Mouse (Mus musculus): Measurements from ENCODE around the gene Kif16b. TPM values are rescaled to one million over a fixed set of nuclear protein-coding genes. Genes with fewer than 3 reads are reported as not detected.

The Kif16b gene
- total RNA-seq, 2 experiments from 2014 or later: 7.9 to 9.4 TPM

DNA sequence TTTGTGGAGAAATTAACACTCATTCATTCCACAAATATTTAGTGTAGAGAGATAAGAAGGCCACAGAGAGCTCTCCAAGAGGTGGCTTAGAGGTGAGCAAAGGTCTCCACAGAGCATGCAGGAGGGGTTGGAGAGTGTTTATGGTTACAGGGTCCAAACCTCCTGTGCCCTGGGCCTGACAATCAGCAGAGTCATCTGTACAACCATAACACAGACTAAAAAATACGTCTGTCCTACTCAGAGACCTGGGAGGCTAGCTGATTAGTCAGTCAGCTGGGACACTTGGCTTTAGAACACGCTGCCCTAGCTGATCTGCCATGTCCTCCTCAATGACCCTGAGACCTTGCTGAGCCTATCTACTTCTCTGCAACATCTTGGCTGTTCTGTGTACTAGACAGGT, 24.7 kb downstream of the Kif16b start:
- no peak for DNase-seq (ENCODE audit: extremely low spot score in 1 of 2, low spot score in 1 of 2)

GRCm38 (mm10) chr2:142875936-142876335, 25.4 kb downstream of the Kif16b start:
- no peak for DNase-seq (ENCODE audit: extremely low spot score in 1 of 2, low spot score in 1 of 2)

DNA sequence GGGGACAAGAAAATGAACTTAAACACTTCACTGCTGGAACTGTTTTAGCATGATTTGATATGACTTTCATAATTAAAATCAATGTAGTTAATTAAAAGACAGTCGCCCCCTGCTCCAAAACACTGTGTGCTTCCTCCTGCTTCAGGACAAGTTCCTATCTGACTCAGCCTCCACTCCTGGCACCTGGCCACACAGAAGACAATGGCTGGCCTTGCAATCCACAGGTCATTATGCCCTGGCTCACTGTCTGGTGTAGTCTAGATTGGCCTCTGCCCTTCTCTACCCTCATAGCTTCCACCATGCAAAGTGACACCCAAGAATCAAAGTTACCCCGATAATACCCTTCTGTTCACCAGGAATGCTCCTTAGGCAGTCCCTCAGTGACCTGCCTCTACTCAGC, 26.8 kb downstream of the Kif16b start:
- DNase-seq (ENCODE audit: extremely low spot score in 1 of 2, low spot score in 1 of 2): no peak

- no peak for DNase-seq (ENCODE audit: extremely low spot score in 1 of 2, low spot score in 1 of 2)
Measured at GRCm38 (mm10) chr2:142870055-142870454, 31.3 kb downstream of the Kif16b start.

GRCm38 (mm10) chr2:142867481-142867880, 33.9 kb downstream of the Kif16b start:
- DNase-seq (ENCODE audit: extremely low spot score in 1 of 2, low spot score in 1 of 2): no peak

DNA sequence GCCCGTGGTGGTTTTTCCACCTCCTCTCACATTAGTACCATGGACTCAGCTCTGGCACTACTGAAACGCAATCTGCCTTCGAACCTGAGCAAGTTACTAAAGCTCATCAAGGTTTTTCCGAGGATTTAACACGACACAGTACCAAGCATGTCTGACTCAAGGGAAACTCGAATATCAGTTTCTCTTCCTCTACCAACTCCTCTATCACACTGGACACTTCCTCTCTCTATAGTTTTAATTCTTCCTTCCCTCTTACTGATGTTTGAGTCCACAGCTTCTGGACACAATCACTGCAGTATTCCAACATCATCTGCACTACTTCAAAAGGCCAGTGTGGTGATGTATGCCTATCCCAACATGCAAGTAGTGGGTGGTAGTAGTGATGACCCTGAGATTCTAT, 40.3 kb downstream of the Kif16b start:
- no peak for DNase-seq (ENCODE audit: extremely low spot score in 1 of 2, low spot score in 1 of 2)

GRCm38 (mm10) chr2:142859452-142859851, 41.9 kb downstream of the Kif16b start:
- peak; percentile 11 to 51 for DNase-seq (ENCODE audit: extremely low spot score in 1 of 2, low spot score in 1 of 2)

DNA sequence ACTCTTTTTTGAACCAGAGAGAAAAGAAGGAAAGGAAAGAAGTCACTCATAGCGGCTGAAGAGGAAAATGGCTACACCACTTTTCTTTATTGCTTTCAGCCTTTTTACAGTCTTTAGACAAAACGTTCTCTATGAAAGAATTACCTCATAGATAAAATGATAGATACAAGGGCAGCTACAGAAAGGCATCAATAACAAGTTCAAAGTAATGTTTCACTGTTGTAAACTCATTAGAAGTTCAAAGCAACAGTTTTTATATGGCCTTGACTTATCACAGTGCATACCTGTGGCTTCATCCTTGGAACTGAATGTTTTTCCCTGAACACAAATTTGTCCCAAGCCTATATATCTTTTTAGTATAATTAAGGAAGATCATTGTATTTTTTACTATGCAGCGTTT, 62.6 kb downstream of the Kif16b start:
- no peak for DNase-seq (ENCODE audit: extremely low spot score in 1 of 2, low spot score in 1 of 2)

- no peak for DNase-seq (ENCODE audit: extremely low spot score in 1 of 2, low spot score in 1 of 2)
Measured at GRCm38 (mm10) chr2:142838118-142838517, 63.2 kb downstream of the Kif16b start.

DNA sequence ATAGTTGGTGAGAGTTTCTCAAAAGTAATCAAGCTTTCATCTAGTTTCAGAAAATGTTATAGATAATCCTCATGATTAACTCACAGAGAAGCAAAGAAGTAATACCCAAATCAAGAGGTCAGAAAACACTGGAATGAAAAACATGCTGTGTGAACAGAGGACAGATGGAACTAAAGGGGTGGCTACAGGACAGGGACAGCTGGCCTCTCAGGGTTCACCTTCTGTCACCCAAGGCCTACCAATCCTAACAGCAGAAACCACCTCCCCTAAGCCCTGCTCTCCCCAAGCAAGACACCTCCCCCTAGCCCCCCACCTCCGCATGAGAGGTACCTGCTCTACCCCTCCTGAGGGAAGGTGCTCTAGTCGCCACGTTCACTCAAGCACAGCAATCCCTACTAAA, 66.6 kb downstream of the Kif16b start:
- DNase-seq (ENCODE audit: extremely low spot score in 1 of 2, low spot score in 1 of 2): no peak

DNA sequence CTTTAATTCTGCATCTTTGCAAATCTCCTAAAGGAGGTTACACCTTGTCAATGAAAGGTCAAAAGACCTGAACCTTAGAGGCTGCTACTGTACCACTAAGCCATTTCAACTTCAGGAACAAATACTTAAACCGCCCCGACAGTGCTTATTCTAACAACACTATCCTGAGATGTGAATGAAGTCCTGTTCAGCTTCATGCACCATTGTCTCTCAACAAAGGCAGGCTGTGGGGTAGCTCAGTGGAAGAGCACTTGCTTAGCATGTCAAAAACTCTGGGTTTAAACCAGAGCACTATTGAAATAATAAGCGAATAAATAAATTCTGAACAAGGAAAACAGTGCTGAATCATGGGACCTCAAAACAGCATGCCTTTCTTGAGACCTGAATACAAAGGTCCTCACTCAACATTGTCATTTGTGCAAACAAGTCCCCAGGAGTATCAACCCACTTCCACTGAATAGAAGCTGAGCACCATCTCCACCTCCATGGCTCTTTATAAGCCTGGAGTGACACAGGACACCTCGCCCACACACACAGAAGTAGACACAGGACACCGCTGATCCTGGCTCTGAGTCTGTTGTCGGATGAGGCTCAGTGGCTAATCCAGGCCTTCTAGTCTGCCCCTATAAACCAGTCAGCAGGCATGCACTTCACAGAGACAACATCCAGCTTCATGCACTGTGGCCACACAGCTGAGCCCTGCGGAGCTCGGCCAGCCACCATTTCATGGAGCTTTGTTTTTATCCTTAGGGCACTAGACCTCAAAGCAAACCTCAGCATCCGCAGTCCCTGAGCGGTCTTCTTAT, 68.5 kb downstream of the Kif16b start:
- DNase-seq (ENCODE audit: extremely low spot score in 1 of 2, low spot score in 1 of 2): no peak

DNA sequence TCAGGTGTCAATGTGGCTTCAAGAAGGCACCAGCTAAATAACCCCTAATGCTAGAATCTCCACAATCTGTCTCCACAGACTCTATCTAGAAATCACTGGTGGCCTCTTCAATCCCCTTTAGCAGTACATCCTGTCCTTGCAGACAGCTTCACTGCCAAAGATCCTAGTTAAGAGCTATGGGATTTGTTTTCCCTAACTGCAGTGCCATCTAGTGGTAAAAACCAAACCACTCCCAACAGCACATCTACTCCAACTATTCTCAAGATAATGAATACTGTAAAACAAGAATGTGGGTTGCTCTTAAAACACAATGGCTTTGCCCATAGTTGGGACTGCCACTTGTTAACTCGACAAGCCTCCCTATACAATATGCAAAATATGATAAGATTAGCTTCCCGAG, 88.3 kb downstream of the Kif16b start:
- peak in 1 of 2 experiments; percentile 15 for DNase-seq (ENCODE audit: extremely low spot score in 1 of 2, low spot score in 1 of 2)

DNA sequence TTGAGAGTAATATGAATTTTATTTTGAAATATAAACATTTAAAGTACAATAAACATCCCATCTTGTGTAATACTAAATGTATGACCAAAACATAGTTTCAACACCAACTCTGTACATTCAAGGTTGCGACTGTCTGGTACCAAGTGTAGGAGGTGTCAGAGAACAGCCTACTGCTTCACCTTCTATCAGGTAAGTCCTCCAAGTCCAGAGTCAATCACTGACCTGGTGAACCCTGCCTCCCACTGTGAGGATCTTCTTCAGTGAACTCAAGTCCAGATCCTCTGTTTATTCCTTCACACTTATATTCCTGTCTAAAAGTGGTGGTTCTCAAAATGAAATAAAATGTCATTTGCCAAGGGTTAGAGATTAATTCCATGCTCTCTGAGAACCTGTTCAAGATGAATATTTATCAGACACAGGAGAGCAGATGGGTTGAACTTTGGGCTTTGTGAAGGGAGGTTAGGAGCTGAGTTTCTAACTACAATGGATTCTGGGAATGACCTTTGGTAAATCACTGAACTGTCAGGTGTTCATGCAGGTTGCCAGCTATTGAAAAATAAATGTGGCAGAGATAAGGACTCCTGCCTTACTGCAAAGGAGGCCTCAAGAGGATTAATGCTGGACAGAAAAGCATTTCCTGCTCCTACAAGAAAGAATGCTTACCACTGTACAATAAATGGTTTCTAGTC, 97.4 kb downstream of the Kif16b start:
- DNase-seq (ENCODE audit: extremely low spot score in 1 of 2, low spot score in 1 of 2): no peak

GRCm38 (mm10) chr2:142797310-142797709, 104.0 kb downstream of the Kif16b start:
- DNase-seq (ENCODE audit: extremely low spot score in 1 of 2, low spot score in 1 of 2): no peak

- no peak for DNase-seq (ENCODE audit: extremely low spot score in 1 of 2, low spot score in 1 of 2)
Measured at GRCm38 (mm10) chr2:142775358-142775757, 126.0 kb downstream of the Kif16b start.

DNA sequence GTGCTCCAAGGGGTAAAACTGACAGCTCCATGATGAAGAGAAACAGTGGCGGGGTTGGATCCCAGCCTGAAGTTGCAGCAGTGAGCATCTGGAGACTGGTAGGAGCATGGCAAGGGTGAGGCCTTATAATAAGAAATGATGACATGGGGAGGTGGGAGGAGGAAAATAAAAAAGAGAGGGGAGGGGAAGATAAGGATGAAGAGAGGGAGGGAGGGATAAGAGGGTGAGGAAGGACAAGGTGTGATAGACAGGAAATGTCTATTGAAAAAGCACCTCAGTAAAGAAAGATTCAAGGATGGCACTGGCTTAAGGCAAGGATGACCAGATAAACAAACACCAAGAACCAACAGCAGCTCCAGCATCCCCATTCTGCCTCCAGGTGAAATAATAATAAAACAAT, 126.6 kb downstream of the Kif16b start:
- no peak for DNase-seq (ENCODE audit: extremely low spot score in 1 of 2, low spot score in 1 of 2)

- DNase-seq (ENCODE audit: extremely low spot score in 1 of 2, low spot score in 1 of 2): no peak
Measured at GRCm38 (mm10) chr2:142769647-142770121, 131.6 kb downstream of the Kif16b start.

- DNase-seq (ENCODE audit: extremely low spot score in 1 of 2, low spot score in 1 of 2): no peak
Measured at GRCm38 (mm10) chr2:142764276-142764675, 137.1 kb downstream of the Kif16b start.

DNA sequence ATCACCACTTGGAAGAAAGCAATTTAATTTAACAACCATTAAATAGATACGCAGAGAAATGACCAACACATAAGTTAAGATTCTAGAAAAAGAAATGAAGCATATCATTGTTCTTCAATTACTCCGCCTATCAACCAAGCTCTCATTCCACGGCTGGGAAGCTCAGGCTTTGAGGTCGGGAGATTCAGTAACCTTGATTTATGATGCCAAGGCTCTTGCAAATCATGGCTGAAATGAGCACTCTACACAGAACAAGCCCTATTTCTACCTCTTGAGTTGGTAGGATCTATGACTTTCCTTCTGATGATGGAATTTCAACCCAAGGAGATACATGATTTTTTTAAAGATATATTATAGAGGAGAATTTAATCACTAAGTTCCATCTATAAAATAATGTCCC, 140.5 kb downstream of the Kif16b start:
- no peak for DNase-seq (ENCODE audit: extremely low spot score in 1 of 2, low spot score in 1 of 2)

DNA sequence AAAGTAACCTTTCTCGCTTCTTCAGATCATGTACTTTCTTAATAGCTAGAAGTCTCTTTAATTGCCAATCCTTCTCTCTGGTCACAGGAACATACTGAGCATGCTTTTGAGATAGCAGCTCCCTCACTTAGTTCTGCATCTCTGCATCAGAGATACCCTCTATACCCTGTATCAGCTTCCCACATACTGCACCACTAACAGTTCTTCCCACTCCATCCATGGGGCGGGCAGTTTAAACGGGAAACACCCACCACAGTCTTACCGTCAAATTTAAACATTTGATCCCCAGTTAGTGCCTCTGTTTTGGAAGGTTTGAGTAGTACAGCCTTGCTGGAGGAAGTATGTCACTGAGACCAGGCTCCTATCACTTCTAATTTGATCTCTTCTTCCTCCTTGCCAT, 142.1 kb downstream of the Kif16b start:
- DNase-seq (ENCODE audit: extremely low spot score in 1 of 2, low spot score in 1 of 2): no peak

GRCm38 (mm10) chr2:142758091-142758765, 143.1 kb downstream of the Kif16b start:
- no peak for DNase-seq (ENCODE audit: extremely low spot score in 1 of 2, low spot score in 1 of 2)
